Mouse (Mus musculus): ENCODE data around the gene L2hgdh. TPM values are rescaled to one million over a fixed set of nuclear protein-coding genes. Genes with fewer than 3 reads are reported as not detected.

The L2hgdh gene
- total RNA-seq (2021), result 17.0 and 24.9 TPM in 2 replicates
- long read RNA-seq, transcript L2hgdh-201 (10 exons, 3,340 nt), result major isoform, 67 of 81 reads
- long read RNA-seq, partial matches to known transcripts, result 1 of 81 reads
- long read RNA-seq, other reads (novel, unspliced or antisense), result 13 of 81 reads

- DNase-seq, result peak; percentile 97
These were observed at the start of gene L2hgdh, which contains the start of gene Atp5s for GRCm38 (mm10) chr12:69724711-69725460. TSS of gene L2hgdh (minus strand) at chr12:69724873. TSS of gene Atp5s (plus strand) at chr12:69724950.

- no peak for DNase-seq
These were observed 44.2 kb upstream of the L2hgdh start for GRCm38 (mm10) chr12:69768841-69769240.

- no peak for DNase-seq
These were observed 43.0 kb upstream of the L2hgdh start for GRCm38 (mm10) chr12:69767476-69768258.

GRCm38 (mm10) chr12:69766185-69766904 is 41.7 kb upstream of the L2hgdh start:
- DNase-seq, result no peak

GRCm38 (mm10) chr12:69765543-69765942 is 40.9 kb upstream of the L2hgdh start:
- no peak for DNase-seq

GRCm38 (mm10) chr12:69761603-69762002 is 36.9 kb upstream of the L2hgdh start:
- DNase-seq, result no peak

- no peak for DNase-seq
These were observed 36.2 kb upstream of the L2hgdh start for GRCm38 (mm10) chr12:69760743-69761406.

- no peak for DNase-seq
These were observed 35.3 kb upstream of the L2hgdh start for GRCm38 (mm10) chr12:69760014-69760413.

- no peak for DNase-seq
These were observed 34.7 kb upstream of the L2hgdh start for GRCm38 (mm10) chr12:69759267-69759885.

GRCm38 (mm10) chr12:69758221-69759185 is 33.8 kb upstream of the L2hgdh start:
- DNase-seq, result peak; percentile 40

GRCm38 (mm10) chr12:69757418-69758141 is 32.9 kb upstream of the L2hgdh start:
- DNase-seq, result peak; percentile 87

- no peak for DNase-seq
These were observed 31.3 kb upstream of the L2hgdh start for GRCm38 (mm10) chr12:69756015-69756414.

- no peak for DNase-seq
These were observed 29.3 kb upstream of the L2hgdh start for GRCm38 (mm10) chr12:69753936-69754335.

GRCm38 (mm10) chr12:69751864-69752341 is 27.2 kb upstream of the L2hgdh start:
- DNase-seq, result peak; percentile 36

GRCm38 (mm10) chr12:69744138-69744537 is 19.5 kb upstream of the L2hgdh start:
- no peak for DNase-seq

GRCm38 (mm10) chr12:69741965-69742364 is 17.3 kb upstream of the L2hgdh start:
- DNase-seq, result no peak

GRCm38 (mm10) chr12:69733923-69734322 is 9.2 kb upstream of the L2hgdh start:
- no peak for DNase-seq

- no peak for DNase-seq
These were observed 8.8 kb upstream of the L2hgdh start for GRCm38 (mm10) chr12:69733518-69733917.

- DNase-seq, result no peak
These were observed 7.5 kb upstream of the L2hgdh start for GRCm38 (mm10) chr12:69732221-69732620.

Measured in adrenal gland, postnatal 25 days (tissue).